Mouse (Mus musculus): ENCODE data around the gene Kdm6b. TPM values are rescaled to one million over a fixed set of nuclear protein-coding genes. Genes with fewer than 3 reads are reported as not detected.
A peak's percentile ranks its signal among the peaks of the same experiment; 100 is the strongest.

Kdm6b gene
- polyA plus RNA-seq, 1 experiment, result 23.3 TPM

DNA sequence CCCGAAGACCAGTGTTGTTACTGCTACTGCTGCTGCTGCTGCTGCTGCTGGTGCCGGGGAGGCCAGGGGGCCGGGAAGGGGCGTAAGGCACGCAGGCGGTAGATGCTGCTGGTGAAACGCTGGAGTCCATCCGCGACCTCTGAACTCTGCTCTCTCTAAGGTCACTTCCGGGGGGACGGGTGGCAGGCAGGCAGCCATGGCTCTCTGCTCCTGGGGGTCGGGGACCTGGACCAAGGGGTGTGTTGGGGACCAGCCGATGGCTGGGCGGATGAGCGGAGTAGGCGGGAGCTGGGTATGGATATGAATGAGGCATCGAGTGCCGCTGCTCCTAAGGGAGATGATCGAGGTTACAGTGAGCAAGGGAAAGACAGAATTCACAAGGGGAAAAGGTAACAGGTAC lies 7.2 kb downstream of the Kdm6b start:
- no peaks in the 10 kb centered on the region for H3K36me3 ChIP-seq (ENCODE audit: control insufficient read depth, insufficient read depth, low read length, poor library complexity, severe bottlenecking)
- no peak overlapping the region for H3K4me3 ChIP-seq (ENCODE audit: low read depth, low read length)
- no peak overlapping the region for H3K27ac ChIP-seq (ENCODE audit: insufficient read depth, low read length)

DNA sequence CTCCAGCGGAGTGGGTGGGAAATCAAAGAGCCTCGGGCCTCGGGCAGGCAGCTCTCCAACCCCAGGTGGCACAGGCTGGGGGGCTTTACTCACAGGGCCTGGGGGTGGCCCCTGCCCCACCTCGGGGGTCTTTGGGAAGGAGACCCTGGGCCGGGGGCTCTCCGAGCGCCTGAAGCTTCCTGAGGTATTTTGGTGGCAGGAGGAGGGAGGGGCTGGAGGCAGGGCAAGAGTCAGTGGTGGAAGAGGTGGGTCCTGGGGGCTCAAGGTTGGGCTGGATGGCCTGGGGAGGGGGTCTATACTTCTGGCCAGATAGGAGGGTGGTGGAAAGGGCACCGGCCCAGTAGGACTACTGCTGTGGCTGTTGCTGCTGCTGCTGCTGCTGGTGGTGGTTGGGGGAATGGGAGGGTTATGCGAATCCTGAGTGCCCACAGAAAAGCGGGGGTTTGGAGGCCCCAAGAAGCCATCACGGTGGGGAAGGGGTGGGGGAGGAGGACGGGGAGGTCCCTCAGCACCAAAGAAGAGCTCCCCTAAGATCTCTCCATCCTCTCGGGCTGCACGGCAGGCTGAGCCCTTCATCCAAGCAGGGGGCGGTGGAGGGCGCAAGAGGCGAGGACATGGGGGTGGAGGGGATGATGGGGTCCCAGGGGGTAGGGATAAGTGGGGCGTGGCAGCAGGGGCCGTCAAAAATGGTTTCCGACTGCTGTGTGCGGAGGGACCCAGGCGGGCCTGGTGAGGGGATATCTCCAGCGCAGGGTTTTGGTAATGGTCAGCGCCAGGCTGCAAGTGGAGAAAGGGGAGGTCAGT lies 7.9 kb downstream of the Kdm6b start:
- no peaks in the 10 kb centered on the region for H3K36me3 ChIP-seq (ENCODE audit: control insufficient read depth, insufficient read depth, low read length, poor library complexity, severe bottlenecking)
- H3K9me3 ChIP-seq (replicated peaks; ENCODE audit: control insufficient read depth, insufficient read depth, low read length, poor library complexity, severe bottlenecking), result no peaks in the 10 kb centered on the region
- H3K9ac ChIP-seq (ENCODE audit: low read depth, poor library complexity, severe bottlenecking), result no peak overlapping the region
- H3K4me3 ChIP-seq (ENCODE audit: low read depth, low read length), result no peak overlapping the region
- H3K4me1 ChIP-seq (ENCODE audit: control insufficient read depth, insufficient read depth, low read length), result no peaks in the 10 kb centered on the region
- TF ChIP-seq CTCF (IDR thresholded peaks at IDR 0.05; ENCODE audit: low read depth, low read length) (no peak), EP300 (IDR thresholded peaks at IDR 0.05; ENCODE audit: insufficient read depth, low read depth, low read length) (no peak), POLR2A (IDR thresholded peaks at IDR 0.05; ENCODE audit: insufficient read depth, low read length) (no peak)
- no peaks in the 10 kb centered on the region for H3K27me3 ChIP-seq (ENCODE audit: control insufficient read depth, insufficient read depth, low read length, poor library complexity, severe bottlenecking)
- no peak overlapping the region for H3K27ac ChIP-seq (ENCODE audit: insufficient read depth, low read length)

More for the DNA sequence above, 7.2 kb downstream of the Kdm6b start:
- TF ChIP-seq POLR2A (IDR thresholded peaks at IDR 0.05; ENCODE audit: insufficient read depth, low read length) (no peak), CTCF (IDR thresholded peaks at IDR 0.05; ENCODE audit: low read depth, low read length) (no peak), EP300 (IDR thresholded peaks at IDR 0.05; ENCODE audit: insufficient read depth, low read depth, low read length) (no peak)
- H3K9ac ChIP-seq (ENCODE audit: low read depth, poor library complexity, severe bottlenecking), result no peak overlapping the region
- H3K9me3 ChIP-seq (replicated peaks; ENCODE audit: control insufficient read depth, insufficient read depth, low read length, poor library complexity, severe bottlenecking), result no peaks in the 10 kb centered on the region
- H3K4me1 ChIP-seq (ENCODE audit: control insufficient read depth, insufficient read depth, low read length), result no peaks in the 10 kb centered on the region
- no peaks in the 10 kb centered on the region for H3K27me3 ChIP-seq (ENCODE audit: control insufficient read depth, insufficient read depth, low read length, poor library complexity, severe bottlenecking)

- H3K9ac ChIP-seq (ENCODE audit: low read depth, poor library complexity, severe bottlenecking), result peak overlapping the region; percentile 43
- H3K4me3 ChIP-seq (ENCODE audit: low read depth, low read length), result peak overlapping the region; percentile 33
- no peaks in the 10 kb centered on the region for H3K4me1 ChIP-seq (ENCODE audit: control insufficient read depth, insufficient read depth, low read length)
- no peak overlapping the region for H3K27ac ChIP-seq (ENCODE audit: insufficient read depth, low read length)
- H3K27me3 ChIP-seq (ENCODE audit: control insufficient read depth, insufficient read depth, low read length, poor library complexity, severe bottlenecking), result no peaks in the 10 kb centered on the region
- H3K36me3 ChIP-seq (ENCODE audit: control insufficient read depth, insufficient read depth, low read length, poor library complexity, severe bottlenecking), result no peaks in the 10 kb centered on the region
- H3K9me3 ChIP-seq (replicated peaks; ENCODE audit: control insufficient read depth, insufficient read depth, low read length, poor library complexity, severe bottlenecking), result no peaks in the 10 kb centered on the region
- TF ChIP-seq POLR2A (IDR thresholded peaks at IDR 0.05; ENCODE audit: insufficient read depth, low read length), result no peak
- no peak for TF ChIP-seq CTCF (IDR thresholded peaks at IDR 0.05; ENCODE audit: low read depth, low read length)
- TF ChIP-seq EP300 (IDR thresholded peaks at IDR 0.05; ENCODE audit: insufficient read depth, low read depth, low read length), result no peak
These were observed 8.7 kb downstream of the Kdm6b start for GRCm38 (mm10) chr11:69404595-69405396.

DNA sequence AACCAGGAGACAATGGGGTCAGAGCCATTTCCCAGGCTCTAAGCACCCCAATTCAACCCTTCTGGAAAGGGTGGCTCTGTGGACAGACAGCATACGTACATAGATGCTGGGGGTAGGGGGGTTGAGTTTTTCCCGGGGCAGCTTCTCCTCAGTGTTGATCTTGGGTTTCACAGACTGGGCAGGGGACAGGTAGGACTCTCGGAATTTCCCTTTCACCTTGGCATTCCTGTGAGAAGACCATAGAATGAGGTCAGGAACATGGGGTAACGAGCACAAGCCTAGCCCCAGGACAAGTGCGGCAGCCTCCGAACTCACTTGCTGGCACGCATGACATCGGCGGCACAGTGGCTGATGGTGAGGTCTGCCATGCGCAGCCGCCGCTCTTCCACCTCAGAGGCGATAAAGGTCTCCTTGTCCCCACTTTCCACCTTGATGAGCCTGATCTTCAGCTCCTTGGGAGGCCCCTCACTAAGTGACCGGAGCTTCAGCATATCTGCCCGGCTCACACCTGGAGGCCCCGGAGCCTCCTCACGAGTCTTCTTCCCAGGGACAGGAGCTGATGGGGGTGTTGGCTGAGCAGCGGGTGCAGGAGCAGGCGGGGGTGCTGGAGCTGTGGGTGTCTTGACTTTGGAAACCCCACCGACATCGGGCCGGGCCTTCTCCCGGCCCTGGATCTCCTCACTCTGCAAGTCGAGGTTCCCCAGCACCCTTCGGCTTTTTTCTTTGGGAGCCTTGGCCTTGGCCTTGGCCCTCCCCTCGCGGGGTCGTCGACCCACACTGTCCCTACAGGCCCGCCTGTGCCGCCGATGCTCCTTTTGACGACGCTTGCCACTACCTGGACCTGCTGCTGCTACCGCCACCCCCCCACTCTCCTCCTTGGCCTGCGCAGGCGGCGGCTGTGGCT lies 9.5 kb downstream of the Kdm6b start:
- H3K4me1 ChIP-seq (ENCODE audit: control insufficient read depth, insufficient read depth, low read length), result no peaks in the 10 kb centered on the region
- H3K27ac ChIP-seq (ENCODE audit: insufficient read depth, low read length), result no peak overlapping the region
- H3K9ac ChIP-seq (ENCODE audit: low read depth, poor library complexity, severe bottlenecking), result peak overlapping the region; percentile 43
- peak overlapping the region; percentile 33 for H3K4me3 ChIP-seq (ENCODE audit: low read depth, low read length)
- H3K9me3 ChIP-seq (replicated peaks; ENCODE audit: control insufficient read depth, insufficient read depth, low read length, poor library complexity, severe bottlenecking), result no peaks in the 10 kb centered on the region
- TF ChIP-seq POLR2A (IDR thresholded peaks at IDR 0.05; ENCODE audit: insufficient read depth, low read length) (no peak), EP300 (IDR thresholded peaks at IDR 0.05; ENCODE audit: insufficient read depth, low read depth, low read length) (no peak), CTCF (IDR thresholded peaks at IDR 0.05; ENCODE audit: low read depth, low read length) (no peak)
- H3K27me3 ChIP-seq (ENCODE audit: control insufficient read depth, insufficient read depth, low read length, poor library complexity, severe bottlenecking), result no peaks in the 10 kb centered on the region
- H3K36me3 ChIP-seq (ENCODE audit: control insufficient read depth, insufficient read depth, low read length, poor library complexity, severe bottlenecking), result no peaks in the 10 kb centered on the region

DNA sequence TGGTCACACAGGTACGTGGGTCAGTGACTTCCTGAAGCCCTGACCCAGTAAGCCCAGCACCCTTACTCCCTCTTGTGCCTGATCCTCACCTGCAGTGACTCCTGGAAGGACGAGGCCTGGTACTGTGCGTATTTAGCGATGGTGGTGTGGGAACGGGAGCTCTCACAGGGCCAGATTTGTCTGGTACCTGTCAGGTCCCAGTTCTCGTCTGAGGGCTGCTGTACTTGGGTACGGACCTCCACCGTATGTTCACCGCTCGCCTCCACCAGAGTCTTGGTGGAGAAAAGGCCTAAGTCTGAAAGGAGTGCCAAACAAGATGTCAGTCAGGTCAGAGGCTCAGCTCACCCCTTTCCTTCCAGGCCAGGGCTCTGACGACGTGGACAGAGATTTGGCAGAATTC lies 11.5 kb downstream of the Kdm6b start:
- Histone ChIP-seq H3K9me3 (replicated peaks; ENCODE audit: control insufficient read depth, insufficient read depth, low read length, poor library complexity, severe bottlenecking) (no peaks in the 10 kb centered on the region), H3K36me3 (ENCODE audit: control insufficient read depth, insufficient read depth, low read length, poor library complexity, severe bottlenecking) (no peaks in the 10 kb centered on the region), H3K9ac (ENCODE audit: low read depth, poor library complexity, severe bottlenecking) (no peak overlapping the region), H3K27me3 (ENCODE audit: control insufficient read depth, insufficient read depth, low read length, poor library complexity, severe bottlenecking) (no peaks in the 10 kb centered on the region), H3K27ac (ENCODE audit: insufficient read depth, low read length) (no peak overlapping the region), H3K4me3 (ENCODE audit: low read depth, low read length) (no peak overlapping the region), H3K4me1 (ENCODE audit: control insufficient read depth, insufficient read depth, low read length) (no peaks in the 10 kb centered on the region)
- TF ChIP-seq CTCF (IDR thresholded peaks at IDR 0.05; ENCODE audit: low read depth, low read length) (no peak), EP300 (IDR thresholded peaks at IDR 0.05; ENCODE audit: insufficient read depth, low read depth, low read length) (no peak), POLR2A (IDR thresholded peaks at IDR 0.05; ENCODE audit: insufficient read depth, low read length) (no peak)

All from ES-Bruce4 (cell line).